Mouse (Mus musculus) neural tube, postnatal 0 days (tissue): ENCODE data around the gene Tmco2. TPM values are rescaled to one million over a fixed set of nuclear protein-coding genes. Genes with fewer than 3 reads are reported as not detected.

Experiments used
- polyA plus RNA-seq: library from polyadenylated mRNA; unstranded; fragments of >200 nt; fragmentation: Nextera tagmentation; extraction: Ambion mirVana; gene quantifications from 2 replicates; pipeline ENCODE4 v1.2.1, GENCODE M21; 2015

Gene Tmco2
- polyA plus RNA-seq, result not detected in 2 replicates

GRCm38 (mm10) chr4:121109126-121109525, at the start of gene Tmco2:
TSS of gene Tmco2 (minus strand) at chr4:121109226.

GRCm38 (mm10) chr4:121097650-121098378, 11.2 kb downstream of the Tmco2 start, which contains the start of gene Zmpste24:
TSS of gene Zmpste24 (minus strand) at chr4:121098241.

Other genes with a start within 250 kb of the Tmco2 start
- gene Exo5, start 184.2 kb downstream of the Tmco2 start, polyA plus RNA-seq, result 15.0 and 17.8 TPM in 2 replicates
- gene Zfp69, start 157.5 kb downstream of the Tmco2 start, polyA plus RNA-seq, result 5.0 and 5.7 TPM in 2 replicates
- gene Smap2, start 92.0 kb downstream of the Tmco2 start, polyA plus RNA-seq, result 49.8 and 52.9 TPM in 2 replicates
- 29.6 and 29.7 TPM in 2 replicates for gene Col9a2, start 69.8 kb downstream of the Tmco2 start, polyA plus RNA-seq
- 20.3 and 21.6 TPM in 2 replicates for gene Zmpste24, start 11.0 kb downstream of the Tmco2 start, polyA plus RNA-seq
- 19.1 and 19.6 TPM in 2 replicates for gene Rlf, start 105.9 kb upstream of the Tmco2 start, polyA plus RNA-seq
- not detected in 2 replicates for gene Gm12888, start 215.7 kb upstream of the Tmco2 start, polyA plus RNA-seq